Mouse (Mus musculus): ENCODE measurements around the gene Hist1h4m.

- TF ChIP-seq POLR2A (IDR thresholded peaks at IDR 0.05; ENCODE audit: insufficient read depth, low read depth, low read length) (no peak), CTCF (IDR thresholded peaks at IDR 0.05; ENCODE audit: insufficient read depth, low read depth, low read length) (no peak)
Measured at GRCm38 (mm10) chr13:21784311-21784710, 27.2 kb upstream of the Hist1h4m start.

Data from olfactory bulb, adult 2 months (tissue).